Mouse (Mus musculus): Measurements from ENCODE around the gene Fbxw4. TPM values are rescaled to one million over a fixed set of nuclear protein-coding genes. Genes with fewer than 3 reads are reported as not detected.

Gene Fbxw4
- total and polyA plus RNA-seq, 2 experiments from 2014 or later, result 3.0 to 43.7 TPM

DNA sequence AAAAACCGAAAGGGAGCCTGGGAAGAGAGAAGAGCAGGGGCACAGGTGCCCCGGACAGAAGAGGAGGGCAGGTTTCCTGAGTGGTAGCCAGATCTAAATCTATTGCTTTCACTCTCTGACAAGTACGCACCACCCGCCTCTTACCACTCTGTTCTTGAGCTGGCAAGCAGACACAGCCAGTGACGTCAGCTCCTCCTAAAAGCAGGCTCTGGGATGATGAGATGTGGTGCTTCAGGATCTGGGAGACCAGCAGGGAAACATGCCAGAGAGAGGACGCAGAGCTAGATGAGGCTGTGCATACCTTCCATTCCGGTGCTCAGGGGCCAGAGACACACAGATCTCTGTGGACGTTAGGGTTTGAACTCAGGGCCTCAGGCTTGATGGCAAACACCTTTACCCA is 32.1 kb upstream of the Fbxw4 start:
- Histone ChIP-seq H3K36me3 (replicated peaks; ENCODE audit: control insufficient read depth, insufficient read depth, low read length) (no peaks in the 10 kb centered on the region), H3K27me3 (ENCODE audit: control insufficient read depth, insufficient read depth, low read length) (no peaks in the 10 kb centered on the region), H3K4me3 (ENCODE audit: low read depth, low read length) (no peak overlapping the region), H3K4me1 (ENCODE audit: control insufficient read depth, insufficient read depth) (peaks cover 10% of the 10 kb centered on the region; the same call in 1 of the 2 replicates), H3K27ac (ENCODE audit: low read depth) (no peak overlapping the region), H3K4me2 (ENCODE audit: low read depth, low read length) (no peak overlapping the region), H3K9me3 (replicated peaks; ENCODE audit: control insufficient read depth, low read length) (no peaks in the 10 kb centered on the region), H3K9ac (replicated peaks; ENCODE audit: low read depth, low read length) (no peak overlapping the region)
- WGBS, result 57% methylated on average over 8 of the region's 8 CpGs
- no peak for DNase-seq (ENCODE audit: low spot score)
- no peak for ATAC-seq (ENCODE audit: insufficient read depth, low read depth)
- no peak for TF ChIP-seq CTCF (IDR thresholded peaks at IDR 0.05; ENCODE audit: low read depth)
- no peak for TF ChIP-seq EP300 (IDR thresholded peaks at IDR 0.05; ENCODE audit: low read depth)

DNA sequence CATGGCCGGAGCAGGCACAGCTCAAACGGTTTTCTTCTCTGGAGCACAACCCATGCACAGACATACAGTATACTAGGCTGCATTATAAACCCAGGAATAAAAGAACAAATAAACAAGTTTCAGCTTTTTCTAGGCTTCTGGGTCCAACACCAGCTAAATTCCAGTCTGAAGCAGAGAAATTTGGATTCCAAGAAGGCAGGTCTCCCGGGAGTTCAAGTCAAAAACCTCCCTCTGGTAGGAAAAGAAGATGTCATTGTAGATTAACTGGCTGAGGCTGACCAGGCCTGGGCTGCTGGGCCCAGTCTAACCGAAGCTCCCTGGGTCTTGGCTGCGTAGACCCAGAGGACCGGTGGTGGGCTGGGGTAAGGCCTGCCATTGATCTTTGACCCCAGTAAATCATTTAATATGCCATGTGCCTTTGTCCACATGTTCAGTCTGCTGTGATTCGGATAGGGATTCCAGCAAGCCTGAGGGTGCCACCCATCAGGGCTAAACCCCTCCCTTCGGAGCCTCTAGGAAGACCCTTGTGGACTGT is 31.0 kb upstream of the Fbxw4 start:
- Histone ChIP-seq H3K27ac (ENCODE audit: low read depth) (no peak overlapping the region), H3K4me1 (ENCODE audit: control insufficient read depth, insufficient read depth) (peaks cover 6% of the 10 kb centered on the region; the same call in 1 of the 2 replicates), H3K36me3 (replicated peaks; ENCODE audit: control insufficient read depth, insufficient read depth, low read length) (no peaks in the 10 kb centered on the region), H3K27me3 (ENCODE audit: control insufficient read depth, insufficient read depth, low read length) (no peaks in the 10 kb centered on the region), H3K4me2 (ENCODE audit: low read depth, low read length) (no peak overlapping the region), H3K9ac (replicated peaks; ENCODE audit: low read depth, low read length) (no peak overlapping the region), H3K4me3 (ENCODE audit: low read depth, low read length) (no peak overlapping the region), H3K9me3 (replicated peaks; ENCODE audit: control insufficient read depth, low read length) (no peaks in the 10 kb centered on the region)
- WGBS, result 74% methylated on average over 8 of the region's 8 CpGs
- ATAC-seq (ENCODE audit: insufficient read depth, low read depth) (no peak), DNase-seq (ENCODE audit: low spot score) (no peak)
- TF ChIP-seq CTCF (IDR thresholded peaks at IDR 0.05; ENCODE audit: low read depth) (no peak), EP300 (IDR thresholded peaks at IDR 0.05; ENCODE audit: low read depth) (no peak)

DNA sequence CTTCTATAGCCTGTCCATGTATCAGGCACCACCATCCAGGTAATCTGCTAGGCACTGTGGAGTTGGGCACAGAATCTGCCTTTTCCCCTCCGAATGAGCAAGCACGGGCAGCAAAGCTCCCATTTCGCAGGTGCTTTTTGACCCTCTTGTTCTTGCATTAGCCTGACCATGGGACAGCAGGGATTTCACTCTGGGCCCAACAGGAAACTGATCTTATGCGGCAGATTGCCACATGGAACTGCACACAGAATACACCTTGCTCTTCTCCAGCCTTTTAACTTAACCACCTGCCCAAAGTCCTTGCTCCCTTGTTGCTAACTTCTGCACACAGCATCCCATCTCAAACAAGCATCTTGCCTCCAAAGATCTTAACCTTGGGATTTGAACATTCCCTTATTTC is 26.9 kb upstream of the Fbxw4 start:
- ATAC-seq (ENCODE audit: insufficient read depth, low read depth) (no peak), DNase-seq (ENCODE audit: low spot score) (no peak)
- no peak overlapping the region for H3K4me2 ChIP-seq (ENCODE audit: low read depth, low read length)
- 0 out of 2 replicates have a peak, but pooled peaks cover 2% of the 10 kb centered on the region for H3K27me3 ChIP-seq (ENCODE audit: control insufficient read depth, insufficient read depth, low read length)
- no peaks in the 10 kb centered on the region for H3K9me3 ChIP-seq (replicated peaks; ENCODE audit: control insufficient read depth, low read length)
- no peak overlapping the region for H3K9ac ChIP-seq (replicated peaks; ENCODE audit: low read depth, low read length)
- no peak overlapping the region for H3K4me3 ChIP-seq (ENCODE audit: low read depth, low read length)
- H3K36me3 ChIP-seq (replicated peaks; ENCODE audit: control insufficient read depth, insufficient read depth, low read length), result no peaks in the 10 kb centered on the region
- TF ChIP-seq CTCF (IDR thresholded peaks at IDR 0.05; ENCODE audit: low read depth) (no peak), EP300 (IDR thresholded peaks at IDR 0.05; ENCODE audit: low read depth) (no peak)
- H3K4me1 ChIP-seq (ENCODE audit: control insufficient read depth, insufficient read depth), result no peaks in the 10 kb centered on the region
- WGBS, result 59% methylated on average over 4 of the region's 4 CpGs
- no peak overlapping the region for H3K27ac ChIP-seq (ENCODE audit: low read depth)

DNA sequence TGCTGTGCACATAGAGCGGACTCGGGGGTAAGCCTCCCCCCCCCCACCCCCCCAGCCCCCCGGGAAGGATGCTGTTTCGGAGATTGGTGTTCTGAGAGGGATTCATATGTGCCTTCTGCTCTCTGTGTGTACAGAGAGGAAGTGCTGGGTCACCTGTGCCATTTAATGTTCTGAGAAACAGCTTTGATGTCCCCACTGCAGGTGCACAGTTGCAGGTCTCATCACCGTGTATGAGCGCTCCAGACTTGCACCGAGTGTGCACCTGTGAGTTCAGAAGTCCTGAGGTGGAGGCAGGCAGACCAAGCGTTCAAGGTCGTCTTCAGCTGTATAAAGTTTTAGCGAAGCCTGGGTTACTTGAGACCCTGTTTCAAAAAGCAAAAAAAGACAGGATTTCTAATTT is 23.6 kb upstream of the Fbxw4 start:
- Histone ChIP-seq H3K27me3 (ENCODE audit: control insufficient read depth, insufficient read depth, low read length) (0 out of 2 replicates have a peak, but pooled peaks cover 2% of the 10 kb centered on the region), H3K9me3 (replicated peaks; ENCODE audit: control insufficient read depth, low read length) (no peaks in the 10 kb centered on the region), H3K4me3 (ENCODE audit: low read depth, low read length) (no peak overlapping the region), H3K9ac (replicated peaks; ENCODE audit: low read depth, low read length) (no peak overlapping the region), H3K4me2 (ENCODE audit: low read depth, low read length) (no peak overlapping the region), H3K36me3 (replicated peaks; ENCODE audit: control insufficient read depth, insufficient read depth, low read length) (no peaks in the 10 kb centered on the region), H3K27ac (ENCODE audit: low read depth) (no peak overlapping the region), H3K4me1 (ENCODE audit: control insufficient read depth, insufficient read depth) (peaks cover 6% of the 10 kb centered on the region; the same call in 1 of the 2 replicates)
- ATAC-seq (ENCODE audit: insufficient read depth, low read depth) (no peak), DNase-seq (ENCODE audit: low spot score) (no peak)
- TF ChIP-seq CTCF (IDR thresholded peaks at IDR 0.05; ENCODE audit: low read depth) (no peak), EP300 (IDR thresholded peaks at IDR 0.05; ENCODE audit: low read depth) (no peak)
- WGBS, result 71% methylated on average over 10 of the region's 10 CpGs

DNA sequence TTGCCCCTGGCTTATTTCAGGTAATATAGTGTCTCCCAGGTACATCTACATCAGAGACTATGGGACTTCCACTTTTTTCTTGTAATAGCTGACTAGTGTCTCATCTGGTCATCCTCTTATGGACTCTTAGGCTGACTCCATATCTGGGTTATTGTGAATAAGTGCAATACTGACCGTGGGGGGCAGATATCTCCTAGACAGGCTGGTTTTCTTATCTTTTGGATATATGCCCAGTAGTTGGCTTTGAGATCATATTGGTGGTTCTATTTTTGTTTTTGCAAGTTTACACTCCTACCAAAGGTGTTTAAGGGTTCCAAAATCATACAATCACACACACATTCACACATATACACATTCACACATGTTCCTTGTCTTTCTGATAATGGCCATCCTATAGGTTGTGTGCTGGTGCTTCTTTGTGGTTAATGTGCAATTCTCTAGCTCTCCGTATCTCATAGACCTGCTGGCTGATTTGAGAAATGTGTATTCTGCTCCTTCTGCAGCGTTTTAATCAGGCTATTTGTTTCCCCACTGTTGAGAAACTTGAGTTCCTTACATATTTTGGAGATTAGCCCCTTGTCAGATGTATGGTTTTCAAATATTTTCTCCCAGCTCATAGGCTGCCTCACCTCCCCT is 20.5 kb upstream of the Fbxw4 start:
- WGBS, result 24% methylated on average over 3 of the region's 3 CpGs
- DNase-seq (ENCODE audit: low spot score) (no peak), ATAC-seq (ENCODE audit: insufficient read depth, low read depth) (no peak)
- 0 out of 2 replicates have a peak, but pooled peaks cover 2% of the 10 kb centered on the region for H3K27me3 ChIP-seq (ENCODE audit: control insufficient read depth, insufficient read depth, low read length)
- no peak overlapping the region for H3K9ac ChIP-seq (replicated peaks; ENCODE audit: low read depth, low read length)
- TF ChIP-seq CTCF (IDR thresholded peaks at IDR 0.05; ENCODE audit: low read depth) (no peak), EP300 (IDR thresholded peaks at IDR 0.05; ENCODE audit: low read depth) (no peak)
- H3K4me1 ChIP-seq (ENCODE audit: control insufficient read depth, insufficient read depth), result peaks cover 9% of the 10 kb centered on the region; the same call in 1 of the 2 replicates
- no peaks in the 10 kb centered on the region for H3K9me3 ChIP-seq (replicated peaks; ENCODE audit: control insufficient read depth, low read length)
- no peaks in the 10 kb centered on the region for H3K36me3 ChIP-seq (replicated peaks; ENCODE audit: control insufficient read depth, insufficient read depth, low read length)
- H3K4me2 ChIP-seq (ENCODE audit: low read depth, low read length), result no peak overlapping the region
- H3K4me3 ChIP-seq (ENCODE audit: low read depth, low read length), result no peak overlapping the region
- H3K27ac ChIP-seq (ENCODE audit: low read depth), result no peak overlapping the region
